Mouse (Mus musculus): ENCODE data around the gene Calr4.

Gene Calr4

DNA sequence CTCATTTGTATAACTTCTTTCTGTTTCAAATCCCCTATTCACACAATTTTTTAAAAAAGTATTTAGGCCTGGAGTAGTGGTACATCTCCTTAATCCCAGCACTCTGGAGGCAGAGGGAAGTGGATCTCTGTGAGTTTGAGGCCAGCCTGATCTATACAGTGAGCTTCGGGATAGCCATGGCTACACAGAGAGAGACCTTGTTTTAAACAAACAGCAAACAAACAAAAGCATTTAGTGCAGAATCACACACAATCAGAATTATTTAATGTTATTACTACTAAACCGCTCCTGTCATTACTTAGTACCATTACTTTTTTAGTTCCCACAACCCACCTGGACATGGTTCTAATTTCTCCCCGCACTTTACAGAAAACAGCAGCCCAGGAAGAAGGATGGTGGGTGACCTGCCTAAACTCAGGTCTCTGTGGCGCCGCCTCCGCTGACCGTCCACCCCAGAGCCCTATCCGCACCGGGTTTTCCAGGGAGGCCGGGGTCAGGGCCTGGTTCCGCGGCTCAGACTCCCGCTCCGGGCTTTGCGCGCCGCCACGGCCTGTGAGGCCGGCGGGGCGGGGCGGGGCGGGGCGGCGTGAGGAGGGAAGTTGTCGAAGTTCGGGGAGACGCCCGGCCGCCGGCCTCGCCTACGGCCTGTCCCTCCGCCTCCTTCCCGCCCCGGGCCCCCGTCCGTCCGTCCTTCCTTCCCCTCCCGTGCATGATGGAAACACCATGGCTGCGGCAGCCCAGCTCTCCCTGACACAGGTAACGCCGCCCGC is 45.6 kb downstream of the Calr4 start, which contains the start of gene Eps15:
TSS of gene Eps15 (plus strand) at position 580 of the 770 bp plus-strand sequence.
- DNase-seq (ENCODE audit: low spot score), result peak; percentile 98

DNA sequence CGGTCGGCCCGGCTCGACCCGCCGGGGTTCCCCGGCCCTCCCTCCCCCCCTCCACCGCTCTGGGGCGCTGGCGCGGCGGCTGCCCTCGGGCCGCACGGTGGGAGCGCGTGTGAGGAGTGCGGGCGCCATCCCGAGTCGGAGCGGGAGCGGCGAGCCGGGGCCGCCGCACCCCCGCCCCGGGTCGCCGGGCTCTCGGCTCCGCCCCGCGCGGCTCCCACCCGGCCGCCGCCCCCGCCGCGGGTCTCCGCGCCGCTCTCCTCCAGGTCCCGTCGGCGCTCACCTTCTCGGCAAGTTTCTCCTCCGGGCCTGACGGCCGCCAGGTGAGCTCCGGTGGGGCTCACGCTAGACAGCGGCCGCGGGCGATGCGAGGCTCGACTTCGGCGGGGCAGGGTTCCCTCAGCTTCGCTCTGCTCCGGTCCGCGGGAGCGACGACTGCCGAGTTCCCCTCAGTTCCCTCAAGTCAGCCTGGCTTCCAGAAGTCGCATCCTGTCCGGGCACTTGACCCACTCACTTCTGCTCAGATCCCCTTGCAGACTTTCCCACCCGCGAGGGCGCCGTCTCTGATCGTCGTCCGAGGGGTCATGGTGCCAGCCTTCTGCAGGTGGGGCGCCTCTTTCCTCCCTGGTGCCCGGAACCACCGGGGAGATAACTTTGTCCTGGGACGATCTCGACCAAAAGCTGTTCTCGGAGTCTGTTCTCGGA is 46.3 kb downstream of the Calr4 start:
- DNase-seq (ENCODE audit: low spot score), result peak; percentile 67

DNA sequence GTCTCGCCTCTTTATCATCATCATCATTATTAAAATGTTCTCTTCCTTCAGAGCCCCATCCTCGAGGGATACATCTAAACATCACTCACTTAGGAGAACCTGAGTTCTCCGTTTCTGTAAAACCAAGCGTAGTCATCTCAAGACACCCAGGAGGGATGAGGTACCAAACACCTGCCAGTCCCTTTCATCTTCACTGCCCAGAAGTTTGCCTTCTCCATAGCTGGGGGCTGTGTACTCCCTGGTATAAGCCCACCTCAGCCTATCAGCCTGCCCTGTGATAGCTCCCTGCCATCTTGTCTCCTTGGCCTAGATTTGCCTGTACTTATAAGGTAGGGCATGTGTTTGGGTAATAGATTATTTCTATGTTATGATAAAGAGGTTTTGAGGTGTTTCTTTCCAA is 46.9 kb downstream of the Calr4 start:
- no peak for DNase-seq (ENCODE audit: low spot score)

DNA sequence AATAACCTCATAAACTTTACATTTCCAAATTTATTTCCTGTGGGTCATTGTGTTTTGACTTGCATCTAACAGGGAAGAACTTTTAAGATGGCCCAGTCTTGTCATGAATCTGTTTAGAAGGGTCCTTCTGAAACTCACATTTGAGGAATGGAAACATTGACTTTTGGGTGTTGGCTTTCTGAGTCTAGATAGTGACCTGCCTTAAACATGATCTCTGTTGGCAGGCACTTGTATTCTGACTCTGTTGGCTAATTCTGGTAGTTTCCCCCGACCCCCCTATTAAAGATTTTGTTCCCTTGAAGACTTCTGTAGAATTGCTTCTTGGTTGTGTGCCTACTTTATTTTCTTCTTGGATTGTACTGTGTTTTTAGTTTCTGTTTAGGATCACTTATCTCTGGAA is 47.7 kb downstream of the Calr4 start:
- no peak for DNase-seq (ENCODE audit: low spot score)

DNA sequence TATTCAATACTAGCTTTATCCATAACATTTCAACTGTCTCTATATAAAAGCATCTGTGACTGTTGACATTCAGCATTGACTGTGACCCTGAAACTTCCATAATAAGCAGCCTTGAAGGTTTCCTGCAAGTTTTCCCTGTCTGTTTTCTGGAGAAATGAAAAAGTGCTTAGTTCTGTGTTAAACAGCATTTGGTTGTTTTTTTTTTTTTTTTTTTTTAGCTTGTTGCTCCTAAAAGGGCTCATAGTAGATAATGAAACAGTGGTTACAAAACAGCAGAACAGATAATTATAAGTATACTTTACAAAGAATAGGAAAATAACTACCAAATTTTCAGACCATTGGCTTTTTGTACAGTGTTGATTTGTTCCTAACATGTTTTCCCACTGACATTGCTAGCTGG is 60.3 kb downstream of the Calr4 start:
- DNase-seq (ENCODE audit: low spot score), result no peak

DNA sequence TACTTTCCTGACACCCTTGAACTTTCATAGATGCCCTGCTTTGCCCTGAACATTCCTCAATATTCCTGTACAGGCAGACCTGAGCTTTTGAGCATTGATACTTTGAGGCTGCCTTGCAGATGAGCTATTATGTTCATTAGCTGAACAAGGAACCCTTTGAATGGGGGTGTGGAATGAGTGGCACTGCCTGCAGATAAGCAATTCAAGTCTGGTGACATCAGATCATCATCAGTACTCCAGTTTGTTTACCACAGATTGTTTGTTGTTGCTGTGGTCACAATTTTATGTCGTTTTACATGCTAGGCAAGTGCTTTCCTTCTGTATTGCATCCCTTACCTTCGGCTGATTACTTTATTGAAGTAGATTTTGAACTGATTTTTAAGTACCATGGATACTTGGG is 62.2 kb downstream of the Calr4 start:
- DNase-seq (ENCODE audit: low spot score), result no peak

DNA sequence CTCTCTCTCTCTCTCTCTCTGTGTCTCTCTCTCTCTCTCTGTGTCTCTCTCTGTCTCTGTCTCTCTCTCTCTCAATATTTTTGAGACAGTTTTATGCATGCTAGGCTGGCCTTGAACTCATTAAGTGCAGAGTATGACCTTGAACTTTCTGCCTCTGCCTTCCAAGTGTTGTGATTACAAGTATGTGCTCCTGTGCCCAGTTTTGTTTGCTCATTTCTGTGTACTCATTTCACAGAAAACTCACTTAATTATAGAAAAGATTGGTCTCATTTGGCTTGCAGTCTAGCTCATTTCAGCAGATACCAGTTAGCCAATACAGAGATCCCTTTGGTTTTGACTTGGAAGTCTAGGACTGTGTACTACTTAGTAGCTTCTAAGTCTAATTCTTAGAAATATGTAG is 64.9 kb downstream of the Calr4 start:
- no peak for DNase-seq (ENCODE audit: low spot score)
